Mouse (Mus musculus) CH12.LX (cell line): ENCODE measurements around the gene Bcar1. TPM values are rescaled to one million over a fixed set of nuclear protein-coding genes. Genes with fewer than 3 reads are reported as not detected.

Experiments used
- DNase-seq: peaks from one replicate; pipeline ENCODE4 v3.0.0-alpha.2; 2013; ENCODE audit errors: extremely low read depth
- H3K27ac ChIP-seq: 2 replicates; pipeline ENCODE4 v1.5.1; 2012; ENCODE audit warnings: low read depth, mild to moderate bottlenecking, control low read depth, moderate library complexity; ENCODE audit not compliant: insufficient read depth
- H3K27me3 ChIP-seq: replicated peaks from 2 replicates; pipeline ENCODE3; 2012; ENCODE audit warnings: inconsistent platforms
- H3K36me3 ChIP-seq, 2 experiments: replicated peaks in 1 of 2; 2 replicates each; pipeline versions ENCODE3 to v1.6.1; 2012; ENCODE audit warnings: inconsistent platforms in 1 of 2, low read length in 1 of 2, mild to moderate bottlenecking in 1 of 2, mixed read lengths in 1 of 2, moderate library complexity in 1 of 2; ENCODE audit not compliant: control insufficient read depth in 1 of 2, insufficient read depth in 1 of 2
- H3K4me1 ChIP-seq, 2 experiments: 2 replicates each; pipeline ENCODE4 v1.6.1; 2012; ENCODE audit warnings: inconsistent platforms in 1 of 2, moderate library complexity in 1 of 2; ENCODE audit not compliant: insufficient read depth in 2 of 2, control insufficient read depth in 1 of 2
- H3K4me2 ChIP-seq: 2 replicates; pipeline ENCODE4 v1.6.1; 2012; ENCODE audit warnings: low read depth, mild to moderate bottlenecking, control low read depth; ENCODE audit not compliant: poor library complexity, insufficient read depth, severe bottlenecking
- H3K4me3 ChIP-seq, 3 experiments: fragments of 150-350 bp in 1 of 3; sonication (generic) in 1 of 3; replicated peaks in 1 of 3; 2 replicates each; pipeline versions ENCODE3 to v1.5.1; 2011 to 2012; ENCODE audit warnings: low read depth in 2 of 3, low read length in 2 of 3, mild to moderate bottlenecking in 2 of 3, moderate library complexity in 2 of 3, control low read depth in 1 of 3, improper control_type of control experiment in 1 of 3, inconsistent platforms in 1 of 3, mixed read lengths in 1 of 3; ENCODE audit not compliant: poor library complexity in 1 of 3
- H3K79me2 ChIP-seq: replicated peaks from 2 replicates; pipeline ENCODE4 v1.6.1; 2012; ENCODE audit warnings: mild to moderate bottlenecking, moderate library complexity; ENCODE audit not compliant: control insufficient read depth, poor library complexity, insufficient read depth, severe bottlenecking; ENCODE audit errors: extremely low read depth
- H3K9ac ChIP-seq: 2 replicates; pipeline ENCODE4 v1.6.1; 2012; ENCODE audit warnings: low read depth, mild to moderate bottlenecking, control low read depth, moderate library complexity; ENCODE audit not compliant: insufficient read depth
- H3K9me3 ChIP-seq: replicated peaks from 2 replicates; pipeline ENCODE3; 2012; ENCODE audit warnings: low read length, inconsistent platforms, mixed read lengths
- CHD1 ChIP-seq: IDR thresholded peaks from 2 replicates; pipeline ENCODE4 v1.6.1; 2012; ENCODE audit warnings: low read depth, low read length, improper control_type of control experiment, inconsistent platforms
- CTCF ChIP-seq, 2 experiments: IDR thresholded peaks in 1 of 2; conservative IDR thresholded peaks in 1 of 2; 2 replicates each; pipeline ENCODE4 v1.5.1; 2011 to 2012; ENCODE audit warnings: low read depth in 2 of 2, low read length in 2 of 2, improper control_type of control experiment in 1 of 2, inconsistent platforms in 1 of 2, mild to moderate bottlenecking in 1 of 2, moderate library complexity in 1 of 2
- E2F4 ChIP-seq: IDR thresholded peaks from 2 replicates; pipeline ENCODE4 v1.6.1; 2011; ENCODE audit warnings: low read depth, low read length, improper control_type of control experiment; ENCODE audit not compliant: insufficient replicate concordance
- ETS1 ChIP-seq: conservative IDR thresholded peaks from 2 replicates; pipeline ENCODE4 v1.6.1; 2012; ENCODE audit warnings: low read depth, mild to moderate bottlenecking, inconsistent platforms, low read length, improper control_type of control experiment, moderate library complexity
- JUND ChIP-seq: conservative IDR thresholded peaks from 2 replicates; pipeline ENCODE4 v1.6.1; 2011; ENCODE audit warnings: low read depth, low read length, improper control_type of control experiment
- KAT2A ChIP-seq: IDR thresholded peaks from 2 replicates; pipeline ENCODE4 v1.6.1; 2012; ENCODE audit warnings: low read length, improper control_type of control experiment, inconsistent platforms; ENCODE audit not compliant: insufficient replicate concordance
- MAZ ChIP-seq: IDR thresholded peaks from 2 replicates; pipeline ENCODE4 v1.6.1; 2012; ENCODE audit warnings: low read depth, mild to moderate bottlenecking, inconsistent platforms, low read length, improper control_type of control experiment, moderate library complexity
- MEF2A ChIP-seq: IDR thresholded peaks from 2 replicates; pipeline ENCODE4 v1.6.1; 2014; ENCODE audit warnings: low read depth, mild to moderate bottlenecking, inconsistent platforms, low read length, improper control_type of control experiment, borderline replicate concordance
- NELFE ChIP-seq: IDR thresholded peaks from 2 replicates; pipeline ENCODE4 v1.6.1; 2011; ENCODE audit warnings: low read depth, low read length, improper control_type of control experiment
- NRF1 ChIP-seq: IDR thresholded peaks from 2 replicates; pipeline ENCODE4 v1.6.1; 2014; ENCODE audit warnings: low read depth, mild to moderate bottlenecking, inconsistent platforms, low read length, improper control_type of control experiment, moderate library complexity
- PAX5 ChIP-seq: IDR thresholded peaks from 2 replicates; pipeline ENCODE4 v1.6.1; 2012; ENCODE audit warnings: low read length, inconsistent platforms, mixed read lengths
- POLR2A ChIP-seq: IDR thresholded peaks from 2 replicates; pipeline ENCODE4 v1.6.1; 2011; ENCODE audit warnings: low read depth, mild to moderate bottlenecking, improper control_type of control experiment, low read length
- POLR2AphosphoS2 ChIP-seq: IDR thresholded peaks from 2 replicates; pipeline ENCODE4 v1.6.1; 2011; ENCODE audit warnings: low read depth, low read length, improper control_type of control experiment
- TBP ChIP-seq: conservative IDR thresholded peaks from 2 replicates; pipeline ENCODE4 v1.6.1; 2011; ENCODE audit warnings: low read depth, low read length, improper control_type of control experiment
- TCF12 ChIP-seq: IDR thresholded peaks from 2 replicates; pipeline ENCODE4 v1.6.1; 2014; ENCODE audit warnings: low read depth, mild to moderate bottlenecking, inconsistent platforms, low read length, improper control_type of control experiment
- ZKSCAN1 ChIP-seq: IDR thresholded peaks from 2 replicates; pipeline ENCODE4 v1.6.1; 2012; ENCODE audit warnings: low read depth, inconsistent platforms, low read length, improper control_type of control experiment, borderline replicate concordance
- ZNF384 ChIP-seq: IDR thresholded peaks from 2 replicates; pipeline ENCODE4 v1.6.1; 2012; ENCODE audit warnings: low read depth, low read length, improper control_type of control experiment, inconsistent platforms
- dilution Hi-C: fragments of 300-500 bp; cut with MboI; formaldehyde crosslinking; loops from 2 replicates; pipeline ENCODE4 v1.14.3; 2020; ENCODE audit warnings: low sequenced_read_pairs; ENCODE audit not compliant: extremely low pct_unique_long_range_greater_than_20kb, extremely low pct_ligation_motif_present
- in situ Hi-C: fragments of 300-500 bp; cut with MboI; formaldehyde crosslinking; loops from 3 replicates; pipeline ENCODE4 v1.14.3; 2019; ENCODE audit warnings: low sequenced_read_pairs, low pct_ligation_motif_present, low pct_unique_long_range_greater_than_20kb, mixed read lengths
- polyA plus RNA-seq: library from polyadenylated mRNA; unstranded; fragments of >175 nt; gene quantifications from 2 replicates; pipeline ENCODE4 v1.2.1, GENCODE M21; 2012; ENCODE audit warnings: low read depth; ENCODE audit not compliant: insufficient read length
- total RNA-seq, 2 experiments: library from RNA; depleted of rRNA; stranded (reverse); fragments of 300-350 nt in 1 of 2; fragments of >200 nt in 1 of 2; gene quantifications; 2 replicates each; pipeline ENCODE4 v1.2.3; 2012 to 2014

Bcar1 gene
- total and polyA plus RNA-seq, 3 experiments: 0.97 to 2.1 (median 1.2) TPM

DNA sequence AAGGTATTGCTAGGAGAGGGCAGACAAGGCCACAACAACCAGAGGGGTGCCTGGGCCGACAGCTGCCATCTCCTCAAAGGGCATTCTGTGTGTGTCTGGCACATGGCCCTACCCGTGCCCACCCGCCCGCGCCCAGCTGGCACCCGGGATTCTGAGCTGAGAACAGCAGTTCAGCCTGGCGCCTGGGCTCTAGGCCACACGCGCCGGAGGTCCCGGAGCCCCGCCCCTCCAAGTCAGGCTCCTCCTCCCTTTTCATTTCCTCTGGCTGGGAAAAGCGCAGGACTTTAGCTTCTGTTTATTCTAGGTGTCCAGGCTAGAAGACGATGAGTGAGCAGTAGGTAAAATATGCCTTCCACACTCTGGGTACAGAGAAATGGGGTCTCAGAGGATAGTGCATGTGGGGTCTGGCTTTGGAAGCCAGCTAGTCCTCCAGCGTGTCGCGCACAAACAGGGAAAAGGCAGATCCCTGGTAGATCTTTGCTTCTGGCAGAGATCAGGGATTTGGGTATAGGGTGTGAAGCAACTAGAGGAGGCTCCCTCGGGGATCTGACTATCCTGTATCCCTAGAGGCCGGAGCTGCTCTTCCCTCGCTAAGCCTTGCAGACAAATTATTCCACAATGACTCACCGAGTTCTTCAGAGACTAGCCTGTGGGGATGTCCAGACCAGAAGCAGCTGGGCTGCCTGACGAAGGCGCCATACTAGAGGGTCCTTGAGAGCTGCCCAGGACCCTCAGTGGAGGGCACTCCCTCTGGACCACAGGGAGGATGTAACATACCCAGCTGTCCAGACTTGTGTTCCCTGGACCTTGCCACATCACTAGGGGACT lies 2.2 kb upstream of the Bcar1 start:
- dilution Hi-C loops: no loop called here
- H3K36me3 ChIP-seq: no peaks in the 10 kb centered on the region
- H3K27me3 ChIP-seq: peaks cover 42% of the 10 kb centered on the region
- H3K4me1 ChIP-seq: peaks cover 0 to 2% of the 10 kb centered on the region in 2 experiments; a peak in 1 of 4 replicates
- in situ Hi-C loops: no loop called here
- no peak overlapping the region for H3K9ac ChIP-seq
- H3K4me2 ChIP-seq: peak overlapping the region; percentile 9; the same call in 1 of the 2 replicates
- no peaks in the 10 kb centered on the region for H3K79me2 ChIP-seq
- H3K27ac ChIP-seq: no peak overlapping the region
- H3K9me3 ChIP-seq: no peaks in the 10 kb centered on the region
- DNase-seq: no peak
- no peak overlapping the region for H3K4me3 ChIP-seq
- TF ChIP-seq POLR2A (no peak), JUND (no peak), ZKSCAN1 (no peak), NRF1 (no peak), ZNF384 (no peak), NELFE (no peak), MEF2A (no peak), MAZ (no peak), E2F4 (no peak), TBP (no peak), TCF12 (no peak), KAT2A (no peak), ETS1 (no peak), CHD1 (no peak), PAX5 (no peak)

DNA sequence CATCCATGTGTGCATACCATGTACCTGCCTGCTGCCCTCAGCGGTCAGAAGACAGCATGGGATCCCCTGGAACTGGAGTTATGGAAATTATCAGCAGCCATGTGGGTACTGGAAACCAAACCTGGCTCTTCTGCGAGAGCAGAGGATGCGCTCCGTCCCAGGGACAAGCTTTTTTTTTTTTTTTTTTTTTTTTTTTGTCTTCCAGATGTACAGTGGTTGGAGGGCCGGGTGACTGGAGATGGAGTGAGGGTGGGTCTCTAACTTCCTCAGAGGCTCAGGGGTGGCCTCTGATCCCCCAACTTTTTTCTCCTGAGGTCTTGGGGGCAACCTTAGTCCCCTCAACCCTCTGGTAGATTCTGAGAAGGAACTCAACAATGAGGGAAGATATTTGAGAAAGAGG lies 1.5 kb upstream of the Bcar1 start:
- dilution Hi-C loops: no loop called here
- DNase-seq: no peak
- Histone ChIP-seq H3K79me2 (no peaks in the 10 kb centered on the region), H3K4me1 (peaks cover 0 to 2% of the 10 kb centered on the region in 2 experiments; a peak in 1 of 4 replicates), H3K27ac (no peak overlapping the region), H3K27me3 (peaks cover 50% of the 10 kb centered on the region), H3K4me3 (no peak overlapping the region), H3K36me3 (no peaks in the 10 kb centered on the region), H3K9me3 (no peaks in the 10 kb centered on the region), H3K9ac (no peak overlapping the region), H3K4me2 (no peak overlapping the region)
- TF ChIP-seq ZNF384 (peak; percentile 54; the same call in 1 of the 2 replicates), MAZ (no peak), CTCF (conservative IDR thresholded peaks at IDR 0.05 in 1 of 2, IDR thresholded peaks at IDR 0.05 in 1 of 2; ENCODE audit: low read depth in 2 of 2, low read length in 2 of 2) (no peak), POLR2AphosphoS2 (no peak)
- in situ Hi-C loops: no loop called here
